Mouse (Mus musculus) cerebellum, adult 9-11 months (tissue): Measurements from ENCODE around the gene Map4k3.
A peak's percentile ranks its signal among the peaks of the same experiment; 100 is the strongest.
"Not testable (repeated sequence)": the region's sequence is repeated elsewhere in the genome, so short reads cannot be mapped to it uniquely, and the experiment has no call there.

Experiments used
- DNase-seq: peaks from one replicate; pipeline ENCODE4 v3.0.0; 2022

Gene Map4k3

DNA sequence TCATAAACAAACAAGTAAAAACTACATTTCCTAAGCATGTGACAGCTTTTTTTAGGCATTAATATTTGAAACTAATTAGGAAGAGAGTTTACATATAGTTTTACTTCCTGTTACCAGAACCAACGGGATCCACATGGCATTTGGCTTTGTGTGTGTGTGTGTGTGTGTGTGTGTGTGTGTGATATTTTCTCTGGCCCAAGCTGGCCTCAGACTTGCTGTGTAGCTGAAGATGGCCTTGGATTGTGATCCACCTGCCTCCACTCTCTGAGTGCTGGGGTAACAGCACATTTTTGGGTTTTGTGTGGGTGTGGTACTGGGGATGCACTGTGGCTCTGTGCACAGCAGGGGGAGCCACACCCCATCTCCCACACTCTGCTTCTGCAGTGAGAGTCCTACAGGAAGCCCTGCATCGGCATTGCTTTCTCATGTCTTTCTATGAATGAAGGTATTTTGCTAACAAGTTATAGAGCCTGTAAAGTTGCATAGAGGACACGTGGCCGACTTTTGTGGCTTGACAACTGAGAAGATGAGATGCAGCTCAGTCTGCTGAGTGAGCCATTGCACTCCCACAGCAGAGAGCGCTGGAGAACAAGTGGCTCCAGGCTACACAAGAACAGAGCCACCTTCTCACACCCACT is 107.4 kb downstream of the Map4k3 start:
- DNase-seq: peak; percentile 73

DNA sequence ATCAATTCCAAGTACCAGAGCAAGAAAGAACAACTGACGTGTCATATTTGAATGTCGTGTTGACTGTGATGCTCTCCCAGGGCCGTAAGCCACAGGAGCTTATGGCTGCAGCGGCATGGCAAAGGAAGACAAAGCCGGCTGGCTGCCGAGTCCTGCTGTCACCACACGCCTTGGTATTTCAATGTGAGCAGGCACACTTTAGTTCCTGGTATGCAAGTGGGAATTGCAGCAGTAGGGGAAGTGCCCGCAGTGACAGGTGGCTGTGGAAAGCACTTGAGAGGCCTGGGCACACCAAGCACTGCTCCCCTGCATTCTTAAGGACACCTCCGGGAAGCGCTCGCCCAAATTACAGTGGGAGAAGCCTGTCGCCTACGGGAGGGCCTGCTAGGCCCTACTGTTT is 108.7 kb downstream of the Map4k3 start:
- peak; percentile 64 for DNase-seq

DNA sequence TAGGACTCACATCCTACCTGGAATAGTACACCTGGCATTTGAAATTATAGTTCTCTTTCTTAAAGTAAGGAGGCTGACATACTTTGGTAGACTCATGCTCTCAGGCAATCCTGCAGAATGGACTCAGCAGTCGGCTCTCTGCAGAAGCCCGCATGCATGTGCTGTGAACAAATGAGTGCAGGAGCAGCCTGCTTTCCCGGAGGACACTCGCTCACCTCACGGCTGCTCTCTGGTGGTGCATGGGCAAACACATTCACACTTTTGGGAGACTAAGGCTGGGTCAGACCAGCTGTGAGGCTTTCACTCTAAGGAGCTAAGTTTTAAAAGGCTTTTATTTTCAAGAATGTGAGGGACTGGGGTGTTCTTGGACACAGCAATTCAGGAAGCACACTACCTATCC is 109.4 kb downstream of the Map4k3 start:
- DNase-seq: no peak

DNA sequence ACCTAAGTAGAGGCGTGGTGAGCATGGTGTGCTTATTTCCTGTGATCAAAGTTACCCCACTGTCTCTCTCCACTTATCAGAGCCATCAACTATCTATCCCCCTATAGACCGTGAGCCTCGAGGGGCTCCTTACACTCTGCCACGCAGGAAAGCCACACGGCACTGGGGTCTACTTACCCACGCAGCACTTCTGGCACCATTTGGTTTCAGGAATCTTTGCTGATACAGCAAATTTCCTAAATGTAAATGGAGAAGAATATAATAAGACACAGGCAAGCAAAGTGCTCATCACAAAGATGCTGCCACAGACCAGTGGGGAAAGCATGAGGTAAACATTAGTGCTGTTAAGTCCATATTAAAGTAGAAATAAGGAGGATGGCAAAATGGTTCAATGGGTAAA is 124.5 kb downstream of the Map4k3 start:
- no peak for DNase-seq

DNA sequence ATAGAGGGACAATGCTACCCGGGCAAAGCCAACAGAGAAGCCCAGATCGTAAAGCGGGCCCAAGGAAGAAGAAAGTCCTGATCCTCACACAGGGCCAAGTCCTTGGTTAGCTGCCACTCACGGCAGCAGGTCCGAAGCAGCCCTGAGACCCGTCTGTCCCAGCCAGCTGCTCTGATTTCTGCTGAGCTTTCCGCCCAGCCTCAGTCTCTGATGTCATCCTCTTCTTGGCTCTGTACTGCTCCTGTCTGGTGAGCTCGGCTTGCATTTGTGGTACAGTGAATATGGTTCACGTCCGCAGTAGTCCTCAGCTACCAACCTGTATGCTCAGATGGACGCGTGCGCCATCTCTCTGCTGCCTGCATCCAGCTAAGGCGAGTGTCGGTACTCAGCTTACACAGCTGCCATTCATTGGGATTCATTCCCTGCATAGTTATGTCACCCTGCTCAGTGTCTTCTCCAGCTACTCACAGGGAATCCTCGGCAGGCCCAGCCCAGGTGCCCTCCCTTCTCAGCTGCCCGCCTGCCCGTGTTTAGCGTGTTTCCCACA is 125.1 kb downstream of the Map4k3 start:
- peak; percentile 57 for DNase-seq

DNA sequence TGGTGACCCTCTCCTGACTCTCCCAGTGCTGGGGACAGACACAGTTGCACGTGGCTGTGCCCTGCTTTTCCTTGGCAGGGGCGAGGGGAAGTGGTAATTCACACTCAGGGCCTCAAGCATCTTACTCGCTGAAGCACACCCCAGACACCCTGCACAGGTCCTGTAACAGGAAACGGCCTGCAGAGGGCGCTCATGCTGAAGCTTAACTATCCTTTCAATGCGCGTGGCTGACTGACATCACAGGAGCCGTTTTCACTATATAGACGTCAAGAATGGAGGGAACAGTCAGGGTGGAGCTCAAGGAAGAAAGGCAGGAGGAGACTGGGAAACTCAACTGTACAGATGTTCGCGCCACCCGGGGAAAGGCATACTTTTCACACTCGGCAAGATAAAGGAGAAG is 126.9 kb downstream of the Map4k3 start:
- peak; percentile 59 for DNase-seq

DNA sequence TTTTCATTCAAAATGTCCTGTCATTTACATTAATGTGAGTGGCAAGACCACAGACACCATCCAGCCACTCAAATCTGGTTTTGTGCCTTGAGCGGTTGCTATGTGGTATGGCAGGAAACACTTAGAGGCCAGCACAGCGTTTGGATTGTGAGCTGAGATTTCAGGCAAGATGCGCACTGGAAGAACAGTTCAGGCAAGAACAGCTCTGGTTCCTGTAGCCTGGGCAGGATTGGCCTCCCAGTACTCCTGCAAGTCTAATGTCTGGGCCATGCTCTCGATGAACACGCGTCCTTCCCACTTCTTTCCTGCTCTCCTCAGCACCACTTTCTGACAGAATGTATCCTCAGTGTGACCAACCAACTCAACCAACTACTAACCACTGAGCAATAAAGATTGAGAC is 145.2 kb downstream of the Map4k3 start:
- DNase-seq: no peak

DNA sequence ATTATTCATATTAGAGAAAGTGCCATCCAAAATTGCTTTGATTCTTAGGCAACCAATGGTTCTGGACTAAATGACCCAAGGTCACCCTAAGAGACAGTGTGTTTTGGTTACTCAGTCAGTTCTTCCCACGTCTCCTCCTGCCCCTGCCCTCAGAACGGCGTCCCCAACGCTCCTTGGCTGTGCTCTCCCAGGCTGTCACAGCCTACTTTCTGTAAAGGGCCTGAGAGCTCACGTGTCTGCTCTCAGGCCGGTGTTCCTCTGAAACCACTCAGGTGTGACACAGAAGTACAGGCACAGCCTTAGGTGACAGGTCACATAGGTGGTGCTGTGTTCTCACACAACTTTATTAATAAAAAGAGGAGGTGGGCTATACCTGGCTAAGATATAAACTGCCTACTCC is 148.4 kb downstream of the Map4k3 start:
- no peak for DNase-seq

DNA sequence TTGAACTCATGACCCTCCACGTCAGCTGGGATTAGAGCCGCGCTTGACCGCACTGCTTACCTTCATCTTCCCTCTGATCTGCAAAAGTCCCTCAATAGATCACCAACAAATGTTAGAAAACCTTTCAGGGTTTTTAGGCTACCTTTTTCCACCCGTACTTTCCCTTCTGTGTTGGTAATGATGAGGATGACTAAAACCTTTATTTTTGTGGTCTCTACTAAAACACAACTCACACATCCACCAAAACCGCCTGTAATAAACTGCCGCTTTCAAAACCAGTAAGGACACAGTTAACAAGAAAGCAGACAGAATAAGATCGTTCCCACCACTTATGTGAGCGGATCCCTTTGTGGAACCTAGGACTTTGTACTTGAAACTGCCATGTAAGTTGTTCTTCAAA is 149.2 kb downstream of the Map4k3 start:
- no peak for DNase-seq

DNA sequence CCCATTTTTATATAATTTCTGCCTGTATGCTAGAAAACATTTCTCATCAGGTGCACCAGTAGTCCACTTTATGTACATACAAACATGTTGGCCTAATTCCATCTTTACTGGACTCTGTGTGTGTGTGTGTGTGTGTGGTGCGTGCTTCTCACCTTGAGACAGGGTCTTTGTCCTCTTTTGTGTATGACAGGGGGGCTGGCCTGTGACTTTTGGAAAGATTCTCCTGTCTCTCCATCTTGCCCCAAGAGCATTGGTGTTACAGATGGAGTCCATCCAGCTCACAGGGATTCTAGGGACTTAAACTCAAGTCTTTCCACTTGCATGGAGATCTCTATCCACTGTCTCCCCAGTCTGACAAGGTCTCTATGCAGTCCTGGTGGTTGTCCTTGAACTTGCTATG is 150.2 kb downstream of the Map4k3 start:
- DNase-seq: no peak

DNA sequence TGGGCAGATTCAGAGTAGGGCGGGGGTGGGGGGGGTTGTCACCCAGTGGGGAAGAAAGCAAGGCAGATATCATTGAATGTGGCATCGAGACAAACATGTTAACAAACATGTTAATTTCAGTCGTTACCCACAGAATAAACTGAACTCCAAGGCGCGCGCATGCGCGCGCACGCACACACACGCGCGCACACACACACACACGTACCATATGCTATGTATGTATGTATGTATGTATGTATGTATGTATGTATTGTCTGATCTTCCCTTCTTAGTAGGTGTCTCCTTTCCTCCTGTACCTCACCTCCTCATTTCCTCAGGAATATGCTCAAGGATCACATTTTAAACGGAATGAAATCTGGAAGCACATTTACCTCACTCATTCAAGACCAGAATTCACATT is 150.6 kb downstream of the Map4k3 start, which contains the start of gene Cdkl4:
Gene Cdkl4 (minus strand): TSS at position 175 of the 400 bp plus-strand sequence.
- no peak for DNase-seq

DNA sequence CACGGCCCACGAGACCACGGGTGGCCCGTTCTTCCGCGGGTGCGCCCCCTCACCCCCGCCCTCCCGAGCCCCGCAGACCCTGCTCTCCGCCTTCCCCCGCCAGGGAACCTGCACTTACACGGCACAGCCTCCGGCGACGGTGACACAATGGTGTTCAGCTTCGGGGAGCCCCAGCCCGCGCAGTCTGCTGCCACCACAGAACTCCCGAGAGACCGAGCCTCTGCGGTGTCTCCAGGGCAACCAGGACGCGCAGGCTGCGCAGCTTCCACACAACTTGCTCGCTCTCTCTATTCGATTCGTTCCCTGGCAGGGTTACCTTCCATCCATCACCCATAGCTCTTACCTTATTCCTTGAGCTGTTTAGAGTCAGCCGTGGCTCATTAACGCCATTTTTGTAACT is 151.1 kb downstream of the Map4k3 start:
- DNase-seq: no peak

DNA sequence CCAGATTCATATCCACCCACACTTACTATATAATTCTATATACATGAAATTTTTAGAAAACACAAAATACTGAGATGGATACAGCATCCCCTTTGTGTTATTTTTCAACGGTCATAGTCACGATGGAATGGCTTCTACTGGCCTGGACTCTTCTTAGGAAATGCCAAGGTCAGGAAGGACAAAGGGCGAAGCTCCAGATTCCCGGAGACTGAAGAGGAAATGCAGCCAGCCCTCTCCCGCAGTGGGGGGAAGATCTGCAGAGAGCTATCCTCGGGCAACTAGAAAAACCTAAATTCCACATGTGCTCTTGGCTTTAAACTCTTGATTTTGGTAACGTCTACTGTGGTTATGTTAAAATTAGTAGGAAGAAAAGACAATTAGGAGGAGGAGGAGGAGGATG is 153.3 kb downstream of the Map4k3 start:
- DNase-seq: no peak

DNA sequence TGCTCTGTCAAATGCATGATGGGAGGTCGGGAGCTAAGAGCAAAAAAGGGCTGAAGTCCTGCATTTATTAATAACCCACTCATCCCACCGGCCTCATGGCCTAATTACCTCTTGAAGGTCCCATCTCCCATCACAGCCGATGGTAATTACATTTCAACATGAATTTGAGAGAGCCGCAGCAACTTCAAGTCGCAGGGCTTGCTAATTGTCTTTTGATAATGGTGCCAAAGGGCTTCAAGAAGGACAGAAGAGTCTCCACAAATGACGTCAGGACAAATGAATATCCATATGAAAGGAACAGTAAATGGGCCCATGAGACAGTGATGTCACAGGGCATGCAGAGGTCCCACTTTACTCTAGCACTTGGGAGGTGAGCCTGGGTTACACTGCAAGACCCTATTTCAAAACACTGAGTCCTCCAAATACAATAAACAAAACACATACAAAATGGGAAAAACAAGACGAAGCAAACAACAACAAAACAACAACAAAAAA is 153.8 kb downstream of the Map4k3 start:
- DNase-seq: no peak

DNA sequence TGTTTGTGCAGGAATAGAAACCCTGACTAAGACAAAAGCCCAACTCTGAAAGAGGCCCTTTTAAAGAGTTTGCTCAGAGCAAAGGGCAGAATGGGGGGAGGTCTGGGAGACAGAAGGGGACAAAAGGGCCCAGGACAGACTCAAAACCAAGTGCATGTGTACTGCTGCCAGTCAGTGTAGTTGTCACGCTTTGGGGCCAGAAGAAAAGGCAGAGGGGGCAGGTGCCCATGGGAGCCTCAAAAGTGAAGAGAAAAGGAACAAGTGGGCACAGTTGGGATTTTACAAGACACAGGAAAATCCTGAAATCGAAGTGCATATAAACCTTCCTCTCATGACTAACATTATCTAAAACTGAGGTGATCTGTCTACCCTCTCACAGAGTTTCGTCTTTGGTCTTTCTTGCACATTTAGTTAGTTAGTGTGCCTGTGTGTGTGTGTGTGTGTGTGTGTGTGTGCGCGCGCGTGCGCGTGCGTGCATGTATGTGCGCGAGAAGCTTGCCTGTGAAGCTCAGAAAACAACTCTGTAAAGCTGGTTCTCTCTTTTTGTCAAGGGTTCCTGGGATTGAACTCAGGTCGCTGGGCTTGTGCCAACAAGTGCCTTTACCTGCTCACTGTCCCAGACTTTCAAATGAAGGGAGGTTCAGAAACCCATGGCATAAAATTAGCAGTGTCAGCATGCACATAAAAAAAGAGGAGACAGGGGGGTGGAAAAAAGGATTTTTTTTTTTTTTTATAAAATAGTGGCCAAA is 155.9 kb downstream of the Map4k3 start:
- DNase-seq: no peak

DNA sequence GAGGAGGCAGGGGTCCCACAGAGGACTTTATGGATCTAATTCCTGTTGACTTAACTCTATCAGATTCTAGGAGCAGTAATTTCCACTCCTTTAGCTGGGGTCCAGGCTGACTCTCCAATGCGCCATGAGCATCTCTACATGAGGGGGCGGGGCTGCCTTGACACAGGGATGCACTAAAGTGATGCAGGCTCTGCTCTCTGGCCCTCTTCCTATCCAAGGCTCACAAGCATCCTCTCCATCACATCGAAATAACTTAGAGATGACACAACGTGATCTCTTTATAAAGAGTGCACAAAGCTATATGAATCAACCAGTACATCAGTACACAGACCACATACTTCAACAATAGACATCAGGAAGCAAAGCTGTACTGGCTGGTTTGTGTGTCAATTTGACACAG is 156.8 kb downstream of the Map4k3 start:
- no peak for DNase-seq

DNA sequence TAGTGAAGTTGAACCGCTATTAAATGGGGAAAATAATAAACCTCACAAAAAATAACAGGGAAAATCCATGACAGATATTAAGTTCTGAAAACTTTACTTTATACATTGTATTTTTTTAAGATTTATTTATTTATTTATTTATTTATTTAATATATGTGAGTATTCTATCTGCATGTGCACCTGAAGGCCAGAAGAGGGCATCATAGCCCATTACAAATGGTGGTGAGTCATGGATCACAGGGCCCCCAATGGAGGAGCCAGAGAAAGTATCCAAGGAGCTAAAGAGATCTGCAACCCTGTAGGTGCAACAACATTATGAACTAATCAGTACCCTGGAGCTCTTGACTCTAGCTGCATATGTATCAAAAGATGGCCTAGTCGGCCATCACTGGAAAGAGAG is 158.6 kb downstream of the Map4k3 start:
- DNase-seq: not testable (repeated sequence)

DNA sequence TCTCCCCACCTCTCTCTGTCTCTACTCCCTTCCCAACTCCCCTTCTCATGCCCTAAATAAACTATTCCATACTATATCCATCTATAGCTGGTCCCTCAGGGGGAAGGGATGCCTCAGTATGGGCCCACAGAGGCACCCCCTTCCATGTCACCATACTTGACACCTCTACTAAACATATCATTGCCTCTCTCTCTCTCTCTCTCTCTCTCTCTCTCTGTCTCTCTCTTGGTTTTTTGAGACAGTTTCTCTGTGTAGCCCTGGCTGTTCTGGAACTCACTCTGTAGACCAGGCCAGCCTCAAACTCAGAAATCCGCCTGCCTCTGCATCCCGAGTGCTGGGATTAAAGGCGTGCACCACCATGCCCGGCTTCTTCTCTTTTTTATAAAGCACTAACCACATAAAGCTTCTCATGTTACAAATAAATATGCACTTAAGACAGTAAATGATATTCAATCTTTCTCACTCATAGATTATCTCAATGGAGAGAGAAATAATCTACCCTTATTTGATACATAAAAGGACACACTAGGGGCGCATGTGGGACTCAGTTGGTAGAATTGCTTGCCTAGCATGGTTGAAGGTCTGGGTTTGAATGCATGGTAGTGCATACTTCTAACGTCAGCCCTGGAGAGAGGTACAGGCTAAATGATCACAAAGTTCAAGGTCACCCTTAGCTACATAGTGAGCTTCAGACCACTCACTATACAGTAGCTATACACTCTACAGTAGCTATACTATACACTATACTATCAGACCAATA is 159.3 kb downstream of the Map4k3 start:
- no peak for DNase-seq

DNA sequence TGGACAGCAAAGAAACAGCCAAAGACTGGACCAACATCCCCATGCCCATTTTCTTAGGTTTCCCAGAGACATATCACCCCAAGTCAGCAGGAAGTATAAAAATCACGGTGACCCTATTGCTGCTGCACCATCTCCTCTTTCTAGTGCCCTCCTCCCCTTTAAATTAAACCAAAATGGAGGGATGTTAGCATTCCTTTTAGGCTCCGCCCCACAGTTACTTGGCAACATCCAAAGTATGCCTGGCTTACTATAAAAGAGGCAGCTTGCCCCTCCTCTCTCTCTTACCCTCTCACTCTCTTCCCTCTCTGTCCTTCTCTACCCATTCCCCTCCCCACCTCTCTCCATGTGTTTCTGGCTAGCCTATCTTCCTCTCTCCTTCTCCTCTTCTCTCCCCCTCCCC is 159.8 kb downstream of the Map4k3 start:
- DNase-seq: no peak

DNA sequence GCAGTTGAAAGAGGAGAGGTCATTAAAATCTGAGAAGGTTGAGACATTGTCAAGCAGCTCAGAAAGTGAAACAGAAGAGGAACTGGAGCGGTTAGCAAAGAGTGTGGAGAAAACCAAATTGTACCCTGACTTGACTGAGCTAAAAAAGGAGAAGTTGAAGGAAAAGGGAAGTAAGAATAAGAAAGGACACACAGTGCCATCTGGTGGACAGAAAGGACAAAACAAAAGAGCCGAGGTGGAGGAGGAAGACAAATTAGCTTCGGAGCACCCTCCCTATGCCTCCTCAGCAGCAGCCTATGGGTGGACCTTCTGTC is 163.7 kb downstream of the Map4k3 start:
- no peak for DNase-seq

DNA sequence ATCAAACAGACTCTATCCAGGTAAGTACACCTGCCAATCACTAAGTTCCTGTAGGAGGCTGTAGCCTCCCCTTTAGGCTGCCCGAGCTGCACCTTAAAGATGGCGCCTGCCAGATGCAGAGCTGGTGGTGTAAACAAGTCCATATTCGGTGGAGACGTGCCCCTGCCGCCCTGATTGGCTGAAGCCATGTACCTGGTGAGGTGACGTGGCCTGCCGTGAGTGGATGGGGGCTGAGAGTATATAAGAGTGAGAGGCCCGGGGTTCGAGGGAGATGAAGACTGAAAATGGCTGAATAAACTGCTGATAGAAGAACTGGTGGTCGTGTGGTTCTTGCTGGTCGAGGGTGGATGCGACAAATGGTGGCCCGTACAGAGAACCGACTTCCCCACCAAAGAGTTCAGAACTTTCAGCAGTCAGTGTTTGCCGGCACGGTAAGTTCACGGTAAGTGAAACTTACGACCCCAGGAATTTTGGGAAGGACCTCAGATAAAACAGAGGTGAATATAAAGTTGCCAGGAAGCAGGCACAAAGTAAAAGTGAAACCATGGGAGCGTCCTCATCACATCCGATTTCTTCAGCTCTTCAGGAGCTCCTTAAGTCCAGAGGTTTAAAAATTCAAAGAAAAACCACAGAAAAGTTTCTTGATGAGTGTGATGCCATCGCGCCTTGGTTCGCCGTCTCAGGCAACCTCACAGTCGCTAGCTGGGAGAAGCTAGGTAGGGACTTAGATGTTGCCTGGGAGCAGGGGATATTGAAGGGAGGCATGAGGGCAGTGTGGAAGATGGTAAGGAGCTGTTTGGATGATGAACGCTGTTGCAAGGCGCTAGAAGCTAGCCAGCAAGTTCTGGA is 164.3 kb downstream of the Map4k3 start:
- DNase-seq: not testable (repeated sequence)

DNA sequence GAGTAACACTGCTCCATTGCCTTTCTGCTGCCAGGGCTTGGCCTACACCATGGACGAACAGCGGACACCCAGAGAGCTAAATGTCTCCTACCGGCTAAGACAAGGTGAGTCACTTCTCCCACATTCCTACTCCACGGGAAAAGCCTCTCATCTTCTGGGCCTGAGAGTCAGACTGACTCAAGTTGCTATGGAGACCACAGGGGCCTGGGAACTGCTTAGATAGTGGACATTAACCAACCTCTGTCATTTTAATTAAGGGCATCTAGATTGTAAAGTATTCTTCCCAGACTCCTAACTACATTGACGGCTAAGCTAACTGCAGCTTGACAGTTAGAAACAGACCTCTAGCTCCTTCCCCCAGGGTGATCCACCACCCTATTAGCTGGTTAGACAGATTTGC is 165.5 kb downstream of the Map4k3 start:
- no peak for DNase-seq
